Mouse (Mus musculus) stomach, postnatal 0 days (tissue): ENCODE measurements around the gene Trpm3.

Experiments
- CTCF ChIP-seq: IDR thresholded peaks from 2 replicates; pipeline ENCODE4 v1.5.1; 2016; ENCODE audit warnings: antibody characterized with exemption, low read depth, mild to moderate bottlenecking, moderate library complexity
- EP300 ChIP-seq: optimal IDR thresholded peaks from 2 replicates; pipeline ENCODE3; 2016; ENCODE audit warnings: antibody characterized with exemption

DNA sequence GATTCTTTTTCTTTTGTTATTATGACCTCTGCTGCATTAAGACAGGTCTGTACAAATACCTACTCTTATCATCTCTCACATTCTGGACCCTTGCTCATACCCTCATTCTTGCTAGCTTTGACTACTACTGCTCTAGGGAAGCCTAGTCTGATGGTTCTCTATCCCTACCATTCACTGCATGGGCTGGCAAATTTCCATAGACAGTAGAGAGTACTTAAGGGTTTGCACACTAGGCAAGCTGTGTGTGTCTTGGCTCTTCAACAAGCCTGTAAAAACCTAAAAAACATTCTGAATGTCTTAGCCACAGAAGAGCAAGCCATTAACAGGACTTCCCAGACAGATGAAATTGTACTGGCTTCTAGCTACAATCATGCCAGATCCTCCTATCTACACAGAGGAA is 664.5 kb downstream of the Trpm3 start:
- TF ChIP-seq CTCF (no peak), EP300 (no peak)
